Mouse (Mus musculus): ENCODE results near the gene Prkcq. TPM values are rescaled to one million over a fixed set of nuclear protein-coding genes. Genes with fewer than 3 reads are reported as not detected.

Gene Prkcq
- polyA plus RNA-seq, 1 experiment from 2014 or later: 4.4 TPM

DNA sequence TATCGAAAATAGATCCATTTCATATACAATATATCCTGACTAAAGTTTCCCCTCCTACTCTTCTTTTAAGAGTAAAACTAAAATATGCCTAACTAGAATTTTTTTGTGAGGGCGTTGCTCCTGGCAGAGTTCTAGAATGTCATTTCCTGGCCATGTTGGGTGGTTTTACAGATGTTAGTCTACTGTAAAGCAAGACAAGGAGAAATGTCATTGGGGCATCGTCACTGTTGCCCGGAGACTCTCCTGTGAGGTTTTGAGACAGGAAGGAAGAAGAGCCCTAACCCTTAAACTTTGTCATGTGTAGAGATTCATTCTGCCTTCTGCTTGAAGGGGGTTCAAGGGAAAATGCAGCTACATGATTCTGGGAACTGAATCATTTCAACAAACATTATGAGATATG, 82.5 kb downstream of the Prkcq start:
- Histone ChIP-seq H3K4me3 (replicated peaks; ENCODE audit: low read length) (no peak overlapping the region), H3K36me3 (ENCODE audit: control insufficient read depth, insufficient read depth) (no peaks in the 10 kb centered on the region), H3K4me2 (ENCODE audit: low read length) (no peak overlapping the region), H3K27ac (ENCODE audit: low read length) (no peak overlapping the region), H3K9me3 (ENCODE audit: control insufficient read depth, low read length) (no peaks in the 10 kb centered on the region), H3K4me1 (replicated peaks; ENCODE audit: control insufficient read depth, insufficient read depth, low read length) (no peaks in the 10 kb centered on the region), H3K27me3 (replicated peaks; ENCODE audit: control insufficient read depth, insufficient read depth, low read length) (no peaks in the 10 kb centered on the region; the same call in 1 of the 2 replicates), H3K9ac (replicated peaks; ENCODE audit: low read depth, low read length) (no peak overlapping the region)
- 94% methylated on average over 4 of the region's 4 CpGs for WGBS
- ATAC-seq: no peak

DNA sequence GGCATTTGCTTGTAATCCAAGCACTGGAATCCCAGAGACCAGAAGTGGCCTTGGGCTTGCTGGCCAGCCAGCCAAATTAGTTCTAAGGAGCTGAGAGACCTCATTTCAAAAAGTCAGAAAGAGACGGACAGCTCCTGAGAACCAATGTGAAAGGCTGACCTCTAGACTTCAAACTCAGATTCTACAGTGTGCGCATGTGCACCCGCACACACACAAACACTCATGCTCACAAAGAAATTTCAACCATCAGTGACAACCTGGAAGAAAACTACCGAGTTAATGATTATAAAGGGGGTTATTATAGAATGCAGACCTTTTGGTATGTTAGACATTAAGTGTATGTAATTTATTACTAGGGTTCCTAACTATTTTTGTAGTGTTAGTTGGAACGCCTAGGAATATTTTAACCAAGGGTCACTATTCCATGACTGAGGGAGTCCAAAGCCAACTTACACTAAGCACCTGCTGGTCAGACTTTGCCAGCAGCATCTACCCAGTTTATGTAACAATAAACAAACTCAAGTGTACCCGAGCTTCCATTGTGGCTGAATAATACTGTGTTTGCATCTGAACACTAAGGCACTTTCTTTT, 85.4 kb downstream of the Prkcq start:
- whole genome bisulfite sequencing: 61% methylated on average over 6 of the region's 6 CpGs
- Histone ChIP-seq H3K9me3 (ENCODE audit: control insufficient read depth, low read length) (no peaks in the 10 kb centered on the region), H3K27me3 (replicated peaks; ENCODE audit: control insufficient read depth, insufficient read depth, low read length) (no peaks in the 10 kb centered on the region; the same call in 1 of the 2 replicates), H3K4me1 (replicated peaks; ENCODE audit: control insufficient read depth, insufficient read depth, low read length) (no peaks in the 10 kb centered on the region), H3K4me2 (ENCODE audit: low read length) (no peak overlapping the region), H3K27ac (ENCODE audit: low read length) (no peak overlapping the region), H3K4me3 (replicated peaks; ENCODE audit: low read length) (no peak overlapping the region), H3K9ac (replicated peaks; ENCODE audit: low read depth, low read length) (no peak overlapping the region), H3K36me3 (ENCODE audit: control insufficient read depth, insufficient read depth) (no peaks in the 10 kb centered on the region)
- no peak for ATAC-seq

DNA sequence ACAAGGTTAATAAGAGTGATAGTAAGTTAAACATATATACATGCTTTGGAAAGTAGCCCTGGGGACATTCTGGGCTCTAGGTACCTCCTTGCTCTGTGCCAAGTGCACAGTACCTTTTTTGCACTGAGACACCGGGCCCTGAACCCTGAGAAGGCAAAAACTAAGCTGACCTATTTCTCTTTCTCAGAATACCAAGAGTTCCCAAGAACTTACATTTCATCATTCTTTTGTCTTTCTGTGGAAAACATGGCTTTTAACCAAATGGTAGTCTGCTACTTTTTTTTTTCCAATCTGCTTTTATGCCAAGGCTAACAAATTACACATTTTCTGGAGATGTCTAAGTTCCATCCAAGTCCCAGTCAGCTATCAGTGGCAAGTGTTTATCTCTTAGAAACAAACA, 86.3 kb downstream of the Prkcq start:
- no peak for ATAC-seq
- 66% methylated on average over 1 of the region's 1 CpGs for WGBS
- no peaks in the 10 kb centered on the region for H3K9me3 ChIP-seq (ENCODE audit: control insufficient read depth, low read length)

DNA sequence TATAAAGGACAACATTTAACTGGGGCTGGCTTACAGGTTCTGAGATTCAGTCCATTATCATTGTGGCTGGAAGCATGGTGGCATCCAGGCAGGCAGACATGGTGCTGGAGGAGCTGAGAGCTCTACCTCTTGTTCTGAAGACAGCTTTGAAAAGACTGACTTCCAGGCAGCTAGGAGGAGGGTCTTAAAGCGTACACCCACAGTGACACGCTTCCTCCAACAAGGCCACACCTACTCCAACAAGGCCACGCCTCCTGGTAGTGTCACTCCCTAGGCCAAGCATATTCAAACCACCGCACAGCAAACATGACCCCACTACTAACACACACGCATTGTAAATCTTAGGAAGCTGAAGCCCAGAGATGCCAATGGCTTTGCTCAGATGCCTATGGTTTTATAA, 87.5 kb downstream of the Prkcq start:
- Histone ChIP-seq H3K27me3 (replicated peaks; ENCODE audit: control insufficient read depth, insufficient read depth, low read length) (no peaks in the 10 kb centered on the region; the same call in 1 of the 2 replicates), H3K4me3 (replicated peaks; ENCODE audit: low read length) (no peak overlapping the region), H3K36me3 (ENCODE audit: control insufficient read depth, insufficient read depth) (no peaks in the 10 kb centered on the region), H3K4me2 (ENCODE audit: low read length) (no peak overlapping the region), H3K9ac (replicated peaks; ENCODE audit: low read depth, low read length) (no peak overlapping the region), H3K9me3 (ENCODE audit: control insufficient read depth, low read length) (no peaks in the 10 kb centered on the region), H3K27ac (ENCODE audit: low read length) (no peak overlapping the region), H3K4me1 (replicated peaks; ENCODE audit: control insufficient read depth, insufficient read depth, low read length) (no peaks in the 10 kb centered on the region)
- no peak for ATAC-seq
- 91% methylated on average over 5 of the region's 5 CpGs for WGBS

More for the DNA sequence above, 86.3 kb downstream of the Prkcq start:
- Histone ChIP-seq H3K4me3 (replicated peaks; ENCODE audit: low read length) (no peak overlapping the region), H3K27ac (ENCODE audit: low read length) (no peak overlapping the region), H3K36me3 (ENCODE audit: control insufficient read depth, insufficient read depth) (no peaks in the 10 kb centered on the region), H3K4me1 (replicated peaks; ENCODE audit: control insufficient read depth, insufficient read depth, low read length) (no peaks in the 10 kb centered on the region), H3K27me3 (replicated peaks; ENCODE audit: control insufficient read depth, insufficient read depth, low read length) (no peaks in the 10 kb centered on the region; the same call in 1 of the 2 replicates), H3K4me2 (ENCODE audit: low read length) (no peak overlapping the region), H3K9ac (replicated peaks; ENCODE audit: low read depth, low read length) (no peak overlapping the region)

DNA sequence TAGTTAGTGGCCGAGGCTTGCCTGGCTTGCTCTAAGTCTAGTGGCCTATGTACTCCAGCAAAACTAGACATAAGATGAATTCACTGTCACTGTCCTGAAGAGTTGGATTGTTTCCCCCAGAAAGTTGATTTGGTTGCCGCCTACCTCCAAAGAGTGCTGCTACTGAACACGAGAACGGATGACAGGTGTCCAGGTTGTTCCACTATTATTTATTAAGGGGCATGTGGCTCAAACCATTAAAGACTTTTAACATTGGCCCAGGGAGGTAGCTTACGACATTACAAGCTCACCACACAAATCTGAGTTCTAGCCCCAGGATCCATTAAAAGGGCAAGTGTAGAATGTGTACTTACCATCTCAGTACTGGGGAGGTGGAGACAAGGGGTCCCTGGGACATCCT, 92.9 kb downstream of the Prkcq start:
- H3K27me3 ChIP-seq (replicated peaks; ENCODE audit: control insufficient read depth, insufficient read depth, low read length): no peaks in the 10 kb centered on the region
- 95% methylated on average over 5 of the region's 5 CpGs for WGBS
- H3K4me2 ChIP-seq (ENCODE audit: low read length): no peak overlapping the region
- H3K9ac ChIP-seq (replicated peaks; ENCODE audit: low read depth, low read length): no peak overlapping the region
- H3K4me3 ChIP-seq (replicated peaks; ENCODE audit: low read length): no peak overlapping the region
- H3K36me3 ChIP-seq (ENCODE audit: control insufficient read depth, insufficient read depth): no peaks in the 10 kb centered on the region
- no peaks in the 10 kb centered on the region for H3K9me3 ChIP-seq (ENCODE audit: control insufficient read depth, low read length)
- no peak for ATAC-seq
- no peaks in the 10 kb centered on the region for H3K4me1 ChIP-seq (replicated peaks; ENCODE audit: control insufficient read depth, insufficient read depth, low read length)
- H3K27ac ChIP-seq (ENCODE audit: low read length): no peak overlapping the region

DNA sequence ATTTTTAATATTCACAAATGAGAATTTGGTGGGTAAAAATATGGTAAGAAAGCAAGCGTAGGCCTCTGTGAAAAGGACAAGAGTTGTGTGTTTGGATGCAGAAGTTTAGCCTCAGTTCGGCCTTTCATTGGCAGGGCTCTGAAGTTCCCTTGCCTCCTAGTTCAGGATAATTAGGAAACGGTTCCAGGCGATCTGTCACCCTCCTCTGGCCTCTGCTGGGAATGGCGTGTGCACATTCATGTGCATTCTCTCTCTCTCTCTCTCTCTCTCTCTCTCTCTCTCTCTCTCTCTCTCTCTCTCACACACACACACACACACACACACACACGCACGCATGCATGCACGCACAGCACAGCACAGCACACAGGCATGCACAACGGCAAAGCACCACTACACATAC, 93.5 kb downstream of the Prkcq start:
- no peak overlapping the region for H3K4me3 ChIP-seq (replicated peaks; ENCODE audit: low read length)
- H3K4me2 ChIP-seq (ENCODE audit: low read length): no peak overlapping the region
- H3K9me3 ChIP-seq (ENCODE audit: control insufficient read depth, low read length): no peaks in the 10 kb centered on the region
- H3K36me3 ChIP-seq (ENCODE audit: control insufficient read depth, insufficient read depth): no peaks in the 10 kb centered on the region
- no peak for ATAC-seq
- H3K4me1 ChIP-seq (replicated peaks; ENCODE audit: control insufficient read depth, insufficient read depth, low read length): no peaks in the 10 kb centered on the region
- WGBS: 72% methylated on average over 9 of the region's 9 CpGs
- H3K27me3 ChIP-seq (replicated peaks; ENCODE audit: control insufficient read depth, insufficient read depth, low read length): no peaks in the 10 kb centered on the region
- H3K27ac ChIP-seq (ENCODE audit: low read length): no peak overlapping the region
- no peak overlapping the region for H3K9ac ChIP-seq (replicated peaks; ENCODE audit: low read depth, low read length)

DNA sequence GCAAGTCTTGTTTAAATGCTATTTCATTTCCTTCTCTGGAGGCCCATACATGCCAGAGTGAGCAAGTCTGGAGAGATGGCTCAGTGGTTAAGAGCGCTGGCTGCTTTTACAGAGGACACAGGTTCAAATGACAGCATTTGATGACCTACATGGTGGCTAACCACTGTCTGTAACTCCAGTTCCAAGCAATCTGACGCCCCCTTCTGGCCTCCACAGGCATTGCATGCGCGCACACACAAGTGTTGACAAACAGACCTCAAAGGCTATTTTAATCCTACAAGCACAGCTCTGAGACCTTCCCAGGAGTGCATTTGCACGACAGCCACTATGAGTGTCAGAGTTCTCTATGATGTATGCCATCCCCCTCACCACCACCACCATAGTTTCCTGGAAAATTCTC, 94.4 kb downstream of the Prkcq start:
- ATAC-seq: no peak
- H3K4me2 ChIP-seq (ENCODE audit: low read length): no peak overlapping the region
- WGBS: 67% methylated on average over 5 of the region's 5 CpGs
- no peak overlapping the region for H3K4me3 ChIP-seq (replicated peaks; ENCODE audit: low read length)
- no peaks in the 10 kb centered on the region for H3K9me3 ChIP-seq (ENCODE audit: control insufficient read depth, low read length)
- no peaks in the 10 kb centered on the region for H3K27me3 ChIP-seq (replicated peaks; ENCODE audit: control insufficient read depth, insufficient read depth, low read length)
- H3K4me1 ChIP-seq (replicated peaks; ENCODE audit: control insufficient read depth, insufficient read depth, low read length): no peaks in the 10 kb centered on the region
- H3K9ac ChIP-seq (replicated peaks; ENCODE audit: low read depth, low read length): no peak overlapping the region
- H3K36me3 ChIP-seq (ENCODE audit: control insufficient read depth, insufficient read depth): no peaks in the 10 kb centered on the region
- no peak overlapping the region for H3K27ac ChIP-seq (ENCODE audit: low read length)

DNA sequence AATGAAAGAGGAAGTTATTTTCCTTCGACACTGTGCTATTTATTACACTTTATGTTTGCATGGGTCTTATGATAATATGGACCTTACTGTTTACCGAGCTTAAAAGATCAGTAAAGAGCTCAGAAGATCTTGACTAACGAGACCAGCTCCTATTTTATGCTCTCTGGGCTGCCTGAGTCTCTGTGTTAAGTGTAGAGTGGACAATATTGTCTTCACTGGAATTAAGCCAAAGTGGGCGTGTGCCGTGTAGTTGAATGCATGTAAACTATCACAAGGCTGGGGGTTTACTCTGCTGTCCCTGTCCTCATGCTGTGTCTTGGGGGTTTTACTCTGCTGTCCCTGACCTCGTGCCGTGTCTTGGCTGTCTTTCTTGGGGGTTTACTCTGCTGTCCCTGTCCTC, 107.1 kb downstream of the Prkcq start:
- 48% methylated on average over 7 of the region's 7 CpGs for WGBS
- Histone ChIP-seq H3K9ac (replicated peaks; ENCODE audit: low read depth, low read length) (no peak overlapping the region), H3K4me2 (ENCODE audit: low read length) (no peak overlapping the region), H3K9me3 (ENCODE audit: control insufficient read depth, low read length) (no peaks in the 10 kb centered on the region), H3K4me1 (replicated peaks; ENCODE audit: control insufficient read depth, insufficient read depth, low read length) (no peaks in the 10 kb centered on the region), H3K27me3 (replicated peaks; ENCODE audit: control insufficient read depth, insufficient read depth, low read length) (no peaks in the 10 kb centered on the region), H3K4me3 (replicated peaks; ENCODE audit: low read length) (no peak overlapping the region), H3K36me3 (ENCODE audit: control insufficient read depth, insufficient read depth) (no peaks in the 10 kb centered on the region), H3K27ac (ENCODE audit: low read length) (no peak overlapping the region)
- ATAC-seq: no peak

DNA sequence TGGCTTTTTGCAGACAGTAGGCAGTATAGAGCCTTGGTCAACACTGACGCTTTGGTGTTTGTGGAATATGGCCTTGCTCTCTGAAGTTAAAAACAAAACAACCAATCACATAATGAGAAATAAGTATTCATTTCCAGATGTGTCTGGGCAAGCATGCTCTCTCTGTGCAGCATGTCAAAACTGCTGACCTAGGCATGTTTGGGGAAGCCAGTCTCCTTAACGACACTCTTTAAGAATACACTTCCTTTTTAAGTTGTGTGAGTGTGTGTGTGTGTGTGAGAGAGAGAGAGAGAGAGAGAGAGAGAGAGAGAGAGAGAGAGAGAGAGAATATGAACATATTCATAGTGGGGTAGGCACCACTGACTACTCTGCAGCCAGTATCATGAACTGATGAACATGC, 108.3 kb downstream of the Prkcq start:
- no peak overlapping the region for H3K9ac ChIP-seq (replicated peaks; ENCODE audit: low read depth, low read length)
- H3K27ac ChIP-seq (ENCODE audit: low read length): no peak overlapping the region
- no peaks in the 10 kb centered on the region for H3K27me3 ChIP-seq (replicated peaks; ENCODE audit: control insufficient read depth, insufficient read depth, low read length)
- H3K4me3 ChIP-seq (replicated peaks; ENCODE audit: low read length): no peak overlapping the region
- no peaks in the 10 kb centered on the region for H3K36me3 ChIP-seq (ENCODE audit: control insufficient read depth, insufficient read depth)
- no peak overlapping the region for H3K4me2 ChIP-seq (ENCODE audit: low read length)
- 84% methylated on average over 2 of the region's 2 CpGs for WGBS
- H3K9me3 ChIP-seq (ENCODE audit: control insufficient read depth, low read length): no peaks in the 10 kb centered on the region
- ATAC-seq: no peak
- H3K4me1 ChIP-seq (replicated peaks; ENCODE audit: control insufficient read depth, insufficient read depth, low read length): no peaks in the 10 kb centered on the region
